ENCODE assay signal across 20 mouse cellular contexts in the genomic region with DNA sequence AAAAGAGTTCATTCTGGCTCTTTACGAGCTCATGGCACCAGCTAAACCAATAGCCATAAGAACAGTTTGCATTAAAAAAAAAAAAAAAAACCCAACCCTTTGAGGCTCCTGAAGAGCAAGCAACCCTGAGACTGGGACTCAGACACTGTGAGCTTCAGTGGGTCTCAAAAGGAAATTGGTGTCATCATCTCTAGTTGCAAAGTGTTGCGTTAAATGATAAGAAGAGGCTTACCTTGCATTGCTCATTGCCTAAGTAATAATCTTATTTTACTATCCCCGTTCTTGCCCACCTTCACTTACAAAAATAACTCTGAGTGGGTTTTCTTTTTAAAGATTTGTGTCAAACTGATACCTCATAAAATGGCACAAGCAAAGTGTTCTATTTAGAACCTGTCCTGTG.
"Had no signal": no experiment of that assay in that cellular context is flagged by ENCODE, and none has a peak within 500 bp of the region (broad histone marks: within the 10 kb centered on the region; RNA-seq: fewer than 3 reads in every experiment).

No protein-coding gene starts in this region.

- DNase-seq: liver, postnatal 0 days; lung, adult 2 months; lung, postnatal 4 days; midbrain, embryonic 14.5 days; retina, postnatal 1 day; right cerebral cortex, adult 18-20 months; right cerebral cortex, postnatal 25 days; right cerebral cortex, postnatal 4 days; spleen, adult 18-20 months; thymus, adult 2 months; thymus, postnatal 25 days; thymus, postnatal 4 days had no signal

- H3K27ac ChIP-seq: lung, embryonic 15.5 days; neural tube, embryonic 13.5 days; neural tube, embryonic 15.5 days; stomach, embryonic 15.5 days; stomach, postnatal 0 days had no signal

- H3K9me3 ChIP-seq: lung, embryonic 15.5 days; megakaryocyte, embryonic 14.5 days; neural tube, embryonic 13.5 days; neural tube, embryonic 15.5 days; stomach, embryonic 15.5 days had no signal

- H3K36me3 ChIP-seq: lung, embryonic 15.5 days; neural tube, embryonic 13.5 days; neural tube, embryonic 15.5 days; stomach, embryonic 15.5 days had no signal

- H3K4me3 ChIP-seq: lung, embryonic 15.5 days; myocyte; neural tube, embryonic 13.5 days; neural tube, embryonic 15.5 days; stomach, embryonic 15.5 days had no signal

- H3K4me1 ChIP-seq: lung, embryonic 15.5 days; stomach, embryonic 15.5 days had no signal

- H3K27me3 ChIP-seq: lung, embryonic 15.5 days; neural tube, embryonic 15.5 days; stomach, embryonic 15.5 days had no signal

- H3K4me2 ChIP-seq: lung, embryonic 15.5 days; midbrain, embryonic 11.5 days; neural tube, embryonic 13.5 days; neural tube, embryonic 15.5 days; stomach, embryonic 15.5 days had no signal

- H3K9ac ChIP-seq: liver, postnatal 0 days; lung, embryonic 15.5 days; neural tube, embryonic 13.5 days; neural tube, embryonic 15.5 days; stomach, embryonic 15.5 days had no signal
